Mouse (Mus musculus): Measurements from ENCODE around the gene Sorcs2. TPM values are rescaled to one million over a fixed set of nuclear protein-coding genes. Genes with fewer than 3 reads are reported as not detected.

Sorcs2 gene
- polyA plus RNA-seq, 1 experiment from 2014 or later: 21.2 TPM

DNA sequence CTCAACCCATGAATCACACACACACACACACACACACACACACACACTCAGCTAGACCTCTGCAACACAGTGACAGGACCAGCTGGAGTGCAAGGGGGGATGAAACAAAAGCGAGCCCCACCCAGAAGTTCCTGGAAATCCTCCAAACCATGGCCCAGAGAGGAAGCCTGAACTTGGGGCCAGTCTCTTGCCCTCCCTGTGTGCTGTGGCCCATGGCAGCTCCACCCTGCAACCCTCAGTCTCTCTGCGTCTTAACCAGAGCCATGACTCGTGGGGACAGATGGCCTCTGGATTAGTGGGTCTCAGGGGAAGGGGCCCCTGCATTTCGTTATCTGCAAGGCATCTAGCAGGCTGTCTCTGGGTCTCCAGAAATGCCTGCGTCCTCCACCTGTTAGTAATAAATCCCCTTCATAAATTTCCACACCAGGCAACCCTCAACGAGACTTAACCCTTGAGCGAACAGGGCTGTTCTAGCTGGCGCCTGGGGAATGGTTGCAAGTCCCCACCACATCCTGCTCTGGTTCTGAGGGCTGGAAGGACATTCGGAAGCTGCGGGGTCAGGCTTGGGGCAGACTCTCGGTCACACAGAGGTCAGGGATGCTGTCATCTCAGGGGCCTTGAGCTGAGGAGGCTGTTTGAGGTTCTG, 24.6 kb downstream of the Sorcs2 start:
- H3K4me3 ChIP-seq: no peak overlapping the region
- 0 out of 2 replicates have a peak overlapping the region, but pooled peaks have one; percentile 39 for H3K27ac ChIP-seq
- no peak overlapping the region for H3K4me2 ChIP-seq
- no peak overlapping the region for H3K9ac ChIP-seq
- H3K4me1 ChIP-seq: peaks cover 67% of the 10 kb centered on the region
- ATAC-seq (ENCODE audit: borderline replicate concordance, extremely low read depth, low FRiP score, low TSS enrichment): no peak
- H3K9me3 ChIP-seq: no peaks in the 10 kb centered on the region
- H3K36me3 ChIP-seq: no peaks in the 10 kb centered on the region
- H3K27me3 ChIP-seq: no peaks in the 10 kb centered on the region
- WGBS: 21% methylated on average over 11 of the region's 11 CpGs

DNA sequence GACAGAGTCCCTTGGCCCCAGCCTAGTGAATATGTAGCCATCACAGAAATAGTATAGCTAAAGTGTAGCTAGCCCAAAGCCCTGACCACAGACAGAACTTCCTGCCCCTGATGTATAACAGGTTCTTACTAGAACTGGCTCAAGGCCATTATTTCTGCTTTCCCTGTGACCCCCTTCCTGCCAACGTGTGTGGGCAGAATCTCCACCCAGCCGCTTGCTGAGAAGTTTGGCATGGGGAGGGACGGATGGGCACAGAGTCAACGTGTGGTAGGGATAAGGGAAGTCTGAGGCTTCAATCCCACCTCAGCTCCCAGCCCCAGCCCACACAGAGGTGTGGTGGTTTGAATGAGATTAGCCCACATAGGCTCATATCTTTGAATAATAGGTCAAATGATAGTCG, 26.2 kb downstream of the Sorcs2 start:
- Histone ChIP-seq H3K4me1 (peaks cover 60% of the 10 kb centered on the region), H3K4me2 (no peak overlapping the region), H3K27me3 (no peaks in the 10 kb centered on the region), H3K36me3 (no peaks in the 10 kb centered on the region), H3K9me3 (no peaks in the 10 kb centered on the region), H3K9ac (no peak overlapping the region), H3K27ac (no peak overlapping the region), H3K4me3 (no peak overlapping the region)
- no peak for ATAC-seq (ENCODE audit: borderline replicate concordance, extremely low read depth, low FRiP score, low TSS enrichment)
- 50% methylated on average over 5 of the region's 5 CpGs for WGBS

DNA sequence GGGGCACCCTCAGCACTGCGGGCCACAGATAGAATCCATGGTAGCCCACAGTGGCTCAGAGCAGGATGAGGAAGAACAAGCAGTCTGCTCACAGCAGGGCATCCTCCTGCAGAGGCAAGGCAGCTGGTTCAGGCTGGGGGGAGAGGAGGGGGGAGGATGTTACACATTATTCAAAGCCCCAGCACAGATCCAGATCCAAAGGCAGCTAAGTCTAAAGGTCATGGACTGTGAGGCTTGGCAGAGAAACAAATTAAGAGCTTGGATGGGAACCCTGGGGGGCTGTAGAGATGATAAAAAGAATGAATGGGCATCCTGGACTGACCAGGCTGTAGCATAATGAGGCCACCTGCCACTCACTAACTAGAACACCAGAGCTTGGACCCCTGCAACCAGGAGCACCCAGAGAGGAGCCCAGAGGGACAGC, 28.7 kb downstream of the Sorcs2 start:
- H3K27ac ChIP-seq: no peak overlapping the region
- H3K27me3 ChIP-seq: no peaks in the 10 kb centered on the region
- H3K9ac ChIP-seq: no peak overlapping the region
- 67% methylated on average over 1 of the region's 1 CpGs for WGBS
- ATAC-seq (ENCODE audit: borderline replicate concordance, extremely low read depth, low FRiP score, low TSS enrichment): no peak
- no peak overlapping the region for H3K4me2 ChIP-seq
- H3K4me1 ChIP-seq: peaks cover 39% of the 10 kb centered on the region
- no peaks in the 10 kb centered on the region for H3K36me3 ChIP-seq
- no peak overlapping the region for H3K4me3 ChIP-seq
- no peaks in the 10 kb centered on the region for H3K9me3 ChIP-seq

DNA sequence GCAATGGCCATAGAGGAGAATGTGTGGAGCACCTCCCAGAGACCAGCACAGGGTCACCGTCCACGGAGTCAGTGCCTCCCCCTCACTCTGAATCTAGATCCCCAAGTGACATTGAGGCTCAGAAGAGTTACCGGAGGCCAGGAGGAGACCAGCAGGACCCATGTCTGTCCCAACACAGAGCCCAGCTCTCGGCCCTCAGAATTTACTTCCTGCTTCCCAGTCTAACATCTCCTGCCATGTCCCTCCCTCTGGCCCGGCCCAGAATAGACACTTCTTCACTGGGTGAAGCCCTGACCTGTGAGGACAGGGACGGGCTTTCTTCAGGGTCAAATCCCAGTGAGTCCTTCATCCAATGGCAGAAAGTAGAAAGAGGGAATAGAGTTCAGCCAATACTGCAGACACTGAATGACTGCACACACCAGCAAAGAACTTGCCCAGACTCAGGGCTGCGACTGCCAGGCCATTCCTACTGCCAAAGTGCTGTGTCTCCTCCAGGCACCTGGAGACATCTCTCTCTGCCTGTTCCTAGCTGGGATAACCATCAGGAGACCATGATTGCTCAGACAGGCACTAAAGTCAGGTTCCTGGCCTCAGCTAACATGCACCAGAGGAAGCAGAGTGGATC, 29.3 kb downstream of the Sorcs2 start:
- Histone ChIP-seq H3K36me3 (no peaks in the 10 kb centered on the region), H3K4me3 (no peak overlapping the region), H3K4me2 (no peak overlapping the region), H3K9me3 (no peaks in the 10 kb centered on the region), H3K27ac (no peak overlapping the region), H3K4me1 (peaks cover 33% of the 10 kb centered on the region), H3K9ac (no peak overlapping the region), H3K27me3 (no peaks in the 10 kb centered on the region)
- 67% methylated on average over 7 of the region's 7 CpGs for WGBS
- no peak for ATAC-seq (ENCODE audit: borderline replicate concordance, extremely low read depth, low FRiP score, low TSS enrichment)

DNA sequence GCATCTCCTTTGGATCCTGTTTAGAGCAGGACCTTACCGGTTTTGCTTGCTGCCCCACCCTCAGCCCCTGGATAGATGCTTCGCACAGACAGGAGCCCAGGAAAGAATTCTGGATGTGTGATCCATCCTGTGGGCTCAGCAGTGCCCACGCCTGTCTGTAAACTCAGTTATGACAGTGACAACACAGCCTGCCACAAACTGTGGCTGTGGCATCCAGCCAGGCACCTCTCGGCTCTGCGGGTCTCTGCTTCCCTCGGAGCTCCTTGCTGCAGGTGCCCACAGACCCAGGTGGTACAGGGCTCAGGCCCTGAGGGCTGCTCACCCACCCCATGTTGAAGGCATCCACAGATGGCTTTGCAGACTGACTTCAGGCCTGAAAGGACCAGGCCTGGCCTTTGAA, 30.0 kb downstream of the Sorcs2 start:
- H3K27ac ChIP-seq: no peak overlapping the region
- no peaks in the 10 kb centered on the region for H3K9me3 ChIP-seq
- ATAC-seq (ENCODE audit: borderline replicate concordance, extremely low read depth, low FRiP score, low TSS enrichment): no peak
- 72% methylated on average over 6 of the region's 6 CpGs for WGBS
- peaks cover 29% of the 10 kb centered on the region for H3K4me1 ChIP-seq
- no peak overlapping the region for H3K4me3 ChIP-seq
- H3K27me3 ChIP-seq: no peaks in the 10 kb centered on the region
- H3K4me2 ChIP-seq: no peak overlapping the region
- no peaks in the 10 kb centered on the region for H3K36me3 ChIP-seq
- no peak overlapping the region for H3K9ac ChIP-seq

DNA sequence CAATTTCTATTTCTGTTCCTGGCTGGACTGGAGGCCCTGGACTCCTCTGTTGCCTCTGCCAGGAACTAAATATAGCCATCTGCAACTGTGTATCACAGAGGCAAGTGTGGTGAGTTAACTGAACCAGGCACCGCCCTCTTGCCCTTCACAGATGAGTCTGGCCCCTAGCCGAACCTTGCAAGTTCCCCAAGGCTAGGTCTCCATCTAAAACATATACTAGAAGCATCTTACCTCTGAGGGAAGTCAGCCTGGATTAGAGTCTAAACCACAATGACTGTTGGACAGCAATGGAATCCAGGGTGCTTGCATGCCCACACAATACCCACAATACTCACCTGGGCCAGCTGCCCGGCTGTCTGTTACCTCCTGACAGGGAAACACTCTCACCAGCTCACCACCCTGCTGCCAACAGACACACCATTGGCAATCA, 30.7 kb downstream of the Sorcs2 start:
- Histone ChIP-seq H3K4me2 (no peak overlapping the region), H3K9ac (no peak overlapping the region), H3K4me1 (peaks cover 25% of the 10 kb centered on the region), H3K36me3 (no peaks in the 10 kb centered on the region), H3K9me3 (no peaks in the 10 kb centered on the region), H3K4me3 (no peak overlapping the region), H3K27ac (no peak overlapping the region), H3K27me3 (no peaks in the 10 kb centered on the region)
- WGBS: 54% methylated on average over 3 of the region's 3 CpGs
- no peak for ATAC-seq (ENCODE audit: borderline replicate concordance, extremely low read depth, low FRiP score, low TSS enrichment)

DNA sequence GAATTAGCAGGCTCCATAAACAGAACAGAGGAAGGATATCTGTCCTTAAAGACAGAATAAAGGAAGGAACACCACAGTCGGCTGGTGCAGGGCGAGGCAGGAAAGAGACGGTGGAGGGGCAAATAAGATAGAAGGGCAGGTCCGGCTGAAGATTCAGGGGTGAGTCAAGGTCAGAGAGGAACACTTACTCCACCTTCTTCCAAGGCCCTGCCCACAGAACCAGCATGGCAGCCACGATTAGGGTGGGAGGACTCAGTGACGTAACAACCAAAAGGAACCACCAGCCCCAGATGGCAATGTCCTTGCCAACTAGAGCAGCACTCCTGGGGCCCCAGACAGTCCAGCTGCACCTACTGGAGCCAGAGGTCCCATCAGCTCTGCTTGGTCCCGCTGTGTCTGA, 36.2 kb downstream of the Sorcs2 start:
- H3K9me3 ChIP-seq: no peaks in the 10 kb centered on the region
- H3K36me3 ChIP-seq: no peaks in the 10 kb centered on the region
- no peaks in the 10 kb centered on the region for H3K27me3 ChIP-seq
- H3K4me1 ChIP-seq: peaks cover 64% of the 10 kb centered on the region
- no peak for ATAC-seq (ENCODE audit: borderline replicate concordance, extremely low read depth, low FRiP score, low TSS enrichment)
- no peak overlapping the region for H3K4me2 ChIP-seq
- 67% methylated on average over 7 of the region's 7 CpGs for WGBS
- no peak overlapping the region for H3K4me3 ChIP-seq
- H3K9ac ChIP-seq: no peak overlapping the region
- H3K27ac ChIP-seq: no peak overlapping the region

DNA sequence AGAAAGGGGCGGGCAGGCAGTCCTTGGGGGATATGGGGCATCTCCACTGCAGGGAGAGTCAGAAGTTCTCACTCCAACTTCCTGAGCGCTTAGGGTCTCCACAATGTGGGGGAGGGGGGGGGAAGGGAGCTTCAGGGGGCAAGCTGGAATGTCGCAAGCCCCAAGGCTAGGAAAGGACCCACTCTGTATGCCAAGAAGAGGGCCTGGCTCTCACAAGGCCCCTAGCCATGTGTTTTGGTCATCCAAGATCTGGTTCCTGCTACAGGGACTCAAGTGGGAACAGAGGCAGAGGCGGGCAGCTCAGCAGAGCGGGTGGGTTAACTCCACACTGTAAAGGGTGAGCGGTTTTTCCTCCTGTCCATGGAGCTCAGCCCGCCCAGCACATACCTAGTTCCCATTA, 37.6 kb downstream of the Sorcs2 start:
- H3K9ac ChIP-seq: no peak overlapping the region
- no peak overlapping the region for H3K4me3 ChIP-seq
- H3K4me1 ChIP-seq: peaks cover 63% of the 10 kb centered on the region
- no peak overlapping the region for H3K4me2 ChIP-seq
- ATAC-seq (ENCODE audit: borderline replicate concordance, extremely low read depth, low FRiP score, low TSS enrichment): no peak
- peak overlapping the region; percentile 64 for H3K27ac ChIP-seq
- no peaks in the 10 kb centered on the region for H3K27me3 ChIP-seq
- no peaks in the 10 kb centered on the region for H3K36me3 ChIP-seq
- no peaks in the 10 kb centered on the region for H3K9me3 ChIP-seq
- WGBS: 52% methylated on average over 7 of the region's 7 CpGs

DNA sequence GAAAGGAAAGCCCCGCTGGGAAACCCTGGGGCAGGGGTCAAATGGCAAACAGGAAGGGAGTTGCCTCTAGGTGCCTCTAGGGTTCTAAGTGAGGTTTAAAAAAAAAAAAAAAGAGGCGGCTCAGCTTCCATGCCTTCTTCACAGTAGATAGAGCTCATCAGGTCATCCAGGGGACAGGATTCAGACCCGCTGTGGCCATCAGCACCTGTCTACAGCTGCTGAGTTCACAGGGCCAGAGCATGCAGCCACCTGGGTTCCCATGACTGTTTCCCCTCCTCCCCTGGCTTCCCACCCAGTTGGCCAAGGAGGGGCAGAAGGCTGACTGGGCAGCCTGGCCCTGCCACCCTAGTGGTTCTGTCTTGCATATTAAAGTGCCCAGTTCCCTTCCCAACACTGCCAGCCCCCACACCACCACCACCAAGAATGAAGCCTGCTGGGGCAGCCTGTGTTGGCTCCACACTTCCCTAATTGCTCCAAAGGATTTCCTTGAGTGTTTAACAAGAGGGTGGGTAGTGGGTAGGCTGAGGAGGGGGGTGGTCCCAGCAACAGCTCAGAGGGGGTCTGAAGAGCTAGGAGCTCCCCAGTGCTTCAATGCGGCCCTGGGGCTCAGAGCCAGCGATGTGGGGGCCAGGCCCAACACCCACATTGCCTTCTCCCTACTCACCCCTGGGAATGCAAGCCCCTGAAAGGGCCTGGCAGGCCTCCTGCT, 38.2 kb downstream of the Sorcs2 start:
- Histone ChIP-seq H3K9ac (no peak overlapping the region), H3K4me2 (no peak overlapping the region), H3K9me3 (no peaks in the 10 kb centered on the region), H3K4me3 (no peak overlapping the region), H3K27me3 (no peaks in the 10 kb centered on the region), H3K4me1 (peaks cover 63% of the 10 kb centered on the region), H3K36me3 (no peaks in the 10 kb centered on the region), H3K27ac (peak overlapping the region; percentile 64)
- WGBS: 43% methylated on average over 5 of the region's 5 CpGs
- ATAC-seq (ENCODE audit: borderline replicate concordance, extremely low read depth, low FRiP score, low TSS enrichment): peak; percentile 30; the same call in 1 of the 2 replicates

DNA sequence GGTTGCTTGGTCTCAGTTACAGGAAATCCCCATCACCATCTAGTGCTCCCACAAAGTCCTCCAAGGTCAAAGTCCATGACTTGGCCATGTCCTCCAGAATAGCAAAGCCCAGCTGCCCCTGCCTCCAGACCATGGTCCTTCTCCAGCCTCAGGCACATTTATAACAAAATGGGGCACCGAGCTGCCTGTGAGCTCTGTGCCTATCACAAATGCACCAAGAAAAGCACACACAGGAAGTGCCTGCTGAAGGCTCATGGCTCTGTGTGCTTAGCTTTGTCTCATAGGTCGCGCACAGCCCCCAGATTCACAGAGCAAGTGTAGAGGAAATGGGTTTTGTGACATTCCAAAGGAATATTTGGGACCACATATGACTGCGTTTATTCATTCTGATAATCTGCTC, 39.8 kb downstream of the Sorcs2 start:
- no peaks in the 10 kb centered on the region for H3K36me3 ChIP-seq
- no peak for ATAC-seq (ENCODE audit: borderline replicate concordance, extremely low read depth, low FRiP score, low TSS enrichment)
- H3K9ac ChIP-seq: no peak overlapping the region
- H3K9me3 ChIP-seq: no peaks in the 10 kb centered on the region
- H3K4me1 ChIP-seq: peaks cover 74% of the 10 kb centered on the region
- no peaks in the 10 kb centered on the region for H3K27me3 ChIP-seq
- H3K4me3 ChIP-seq: no peak overlapping the region
- H3K4me2 ChIP-seq: no peak overlapping the region
- WGBS: 36% methylated on average over 4 of the region's 4 CpGs
- peak overlapping the region; percentile 64 for H3K27ac ChIP-seq

DNA sequence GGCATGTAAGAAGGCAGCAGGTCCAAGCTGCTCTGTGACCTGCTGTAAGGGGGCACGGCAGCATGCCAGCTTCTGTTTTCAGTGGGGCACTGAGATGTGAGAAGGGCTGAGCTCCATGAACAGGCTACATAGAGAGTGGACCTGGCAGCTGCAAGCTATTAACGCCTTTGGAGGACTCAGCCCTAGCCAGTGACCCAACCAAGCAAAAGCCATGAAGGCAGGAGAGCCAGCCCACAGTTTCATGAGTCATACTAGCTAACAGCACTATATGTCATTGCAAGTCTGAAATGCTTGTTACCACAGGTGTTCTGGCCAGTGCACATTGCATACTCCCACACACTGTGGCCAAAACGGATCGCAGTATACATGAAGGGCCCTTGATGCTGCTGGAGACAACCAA, 41.3 kb downstream of the Sorcs2 start:
- Histone ChIP-seq H3K27me3 (no peaks in the 10 kb centered on the region), H3K36me3 (no peaks in the 10 kb centered on the region), H3K4me2 (no peak overlapping the region), H3K9me3 (no peaks in the 10 kb centered on the region), H3K27ac (0 out of 2 replicates have a peak overlapping the region, but pooled peaks have one; percentile 19), H3K4me3 (no peak overlapping the region), H3K4me1 (peaks cover 66% of the 10 kb centered on the region), H3K9ac (no peak overlapping the region)
- 74% methylated on average over 4 of the region's 4 CpGs for WGBS
- no peak for ATAC-seq (ENCODE audit: borderline replicate concordance, extremely low read depth, low FRiP score, low TSS enrichment)

DNA sequence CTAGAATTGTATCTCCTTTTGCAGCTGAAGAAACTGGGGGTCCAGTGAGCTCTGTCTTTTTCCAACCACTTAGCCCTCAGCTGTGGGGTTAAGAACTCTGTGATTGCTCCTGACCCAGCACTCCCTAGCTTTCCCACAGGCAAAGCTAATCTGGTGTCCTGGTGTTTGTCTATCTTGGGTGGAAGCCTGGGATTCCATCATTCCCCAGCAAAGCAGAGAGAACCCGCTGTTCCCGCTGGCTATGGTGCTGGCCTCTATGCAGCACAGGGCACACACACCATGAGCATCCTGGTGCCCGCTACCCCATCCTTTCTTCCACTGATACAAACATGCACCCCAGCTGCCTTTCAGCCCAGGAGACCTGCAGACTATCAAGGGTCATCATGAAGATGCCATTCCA, 42.3 kb downstream of the Sorcs2 start:
- H3K36me3 ChIP-seq: no peaks in the 10 kb centered on the region
- no peaks in the 10 kb centered on the region for H3K9me3 ChIP-seq
- 73% methylated on average over 3 of the region's 3 CpGs for WGBS
- no peak overlapping the region for H3K4me3 ChIP-seq
- no peak overlapping the region for H3K9ac ChIP-seq
- no peak overlapping the region for H3K4me2 ChIP-seq
- peaks cover 57% of the 10 kb centered on the region for H3K4me1 ChIP-seq
- no peak overlapping the region for H3K27ac ChIP-seq
- ATAC-seq (ENCODE audit: borderline replicate concordance, extremely low read depth, low FRiP score, low TSS enrichment): no peak
- no peaks in the 10 kb centered on the region for H3K27me3 ChIP-seq
